Mouse (Mus musculus) kidney, postnatal 14 days (tissue): ENCODE data around the gene Ap1m2.
"Not testable (repeated sequence)": the region's sequence is repeated elsewhere in the genome, so short reads cannot be mapped to it uniquely, and the experiment has no call there.

Experiments used
- DNase-seq: peaks from one replicate; pipeline ENCODE4 v3.0.0; 2022; ENCODE audit warnings: mixed read lengths

Ap1m2 gene

DNA sequence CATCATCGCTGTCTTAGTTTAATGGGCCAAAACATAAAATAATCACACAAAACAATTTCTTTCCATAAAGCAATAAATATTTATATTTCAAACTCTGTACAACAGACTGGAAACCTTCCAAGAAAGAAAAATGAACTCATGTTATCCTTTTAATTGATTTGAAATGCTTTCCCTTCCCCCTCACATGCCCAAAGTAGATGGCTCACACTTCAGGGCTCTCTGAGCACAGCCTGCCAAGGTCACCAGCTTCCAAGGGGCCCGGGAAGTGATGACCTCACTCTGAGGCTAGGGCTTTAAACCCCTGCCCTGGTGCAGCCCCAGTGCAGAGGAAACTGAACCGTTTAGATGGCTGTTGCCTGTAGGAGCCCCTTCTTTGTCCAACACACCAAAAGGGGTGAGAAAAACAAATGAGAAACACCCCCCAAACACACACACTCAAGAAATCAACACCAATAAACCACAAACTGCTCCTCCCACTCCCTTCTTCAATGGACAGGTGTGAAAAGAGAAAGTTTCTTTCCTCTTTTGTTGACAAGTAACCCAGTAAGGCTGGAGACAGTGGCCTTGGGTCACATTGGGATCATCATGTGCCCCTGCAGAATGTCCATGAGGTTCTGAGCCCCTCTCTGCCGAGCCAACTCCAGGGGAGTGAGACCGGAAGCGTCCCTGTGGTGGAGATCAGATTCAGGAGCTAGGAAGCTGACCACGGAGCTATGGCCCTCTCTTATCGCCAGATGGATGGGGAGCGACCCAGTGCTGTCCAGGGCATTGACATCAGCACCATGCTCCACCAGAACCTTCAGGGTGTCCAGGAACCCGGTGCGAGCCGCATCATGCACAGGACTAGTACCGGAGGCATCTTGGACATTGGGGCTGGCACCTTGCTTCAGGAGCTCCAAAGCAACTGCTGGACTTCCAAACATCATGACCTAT, 23.5 kb downstream of the Ap1m2 start:
- DNase-seq = no peak

DNA sequence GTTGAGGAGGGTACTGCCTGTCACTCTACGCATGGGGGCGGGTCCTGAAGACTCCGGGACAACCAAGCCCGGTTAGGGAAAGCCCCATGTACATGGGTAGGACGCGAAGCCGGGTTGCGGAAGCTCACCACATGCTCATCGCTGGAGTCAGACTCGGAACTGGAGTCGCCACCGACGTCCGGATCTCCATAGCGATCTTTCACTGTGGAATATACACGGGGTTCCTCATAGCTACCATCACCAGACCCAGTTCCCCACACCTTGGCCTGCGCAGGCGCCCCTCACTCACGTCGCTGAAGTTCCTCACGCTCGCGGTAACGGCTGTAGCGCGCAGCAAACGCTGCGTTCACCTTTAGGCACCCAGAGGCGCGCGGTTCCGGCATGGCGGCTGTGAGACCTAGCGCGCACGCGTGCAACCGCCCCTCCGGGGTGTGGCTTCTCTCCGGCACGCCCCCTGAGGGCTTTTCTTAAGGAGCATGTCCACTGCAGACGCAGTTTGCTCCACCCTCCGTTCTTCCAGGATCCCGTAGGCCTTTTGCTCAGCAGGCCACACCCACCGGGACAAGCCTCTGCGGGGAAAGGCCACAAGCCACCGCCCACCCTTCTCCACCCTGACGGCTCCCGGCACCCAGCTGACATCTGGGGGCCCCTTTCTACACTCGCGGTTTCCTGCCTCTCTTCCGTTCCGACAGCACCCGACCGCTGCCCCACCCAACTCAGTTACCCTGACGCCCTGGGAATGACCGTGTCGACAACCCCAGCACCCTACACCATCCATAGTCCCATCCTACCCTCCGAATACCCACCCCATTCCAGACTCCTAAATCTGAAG, 24.4 kb downstream of the Ap1m2 start, which contains the start of gene Kri1:
Kri1 (minus strand) TSS at position 399 of the 832 bp plus-strand sequence.
- peak; percentile 99 for DNase-seq

DNA sequence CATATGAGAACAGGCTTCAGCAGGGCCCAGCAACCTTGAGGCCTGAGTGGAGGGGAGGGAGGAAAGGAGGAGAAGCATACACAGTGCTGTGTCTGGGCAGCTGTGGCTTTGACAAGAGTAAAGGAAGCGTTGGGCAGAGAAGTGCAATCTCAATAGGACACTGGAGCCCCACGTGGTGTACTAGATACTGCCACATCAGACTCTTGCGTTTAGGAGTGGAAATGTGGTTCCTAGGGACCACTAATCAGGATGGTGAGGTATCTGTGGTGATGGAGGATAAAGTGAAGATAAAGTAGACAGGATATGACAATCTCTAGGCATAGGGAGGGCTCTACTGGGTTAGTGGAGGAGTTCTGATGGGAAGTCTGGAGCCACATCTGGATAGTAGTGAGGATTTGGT, 25.4 kb downstream of the Ap1m2 start:
- DNase-seq = no peak

DNA sequence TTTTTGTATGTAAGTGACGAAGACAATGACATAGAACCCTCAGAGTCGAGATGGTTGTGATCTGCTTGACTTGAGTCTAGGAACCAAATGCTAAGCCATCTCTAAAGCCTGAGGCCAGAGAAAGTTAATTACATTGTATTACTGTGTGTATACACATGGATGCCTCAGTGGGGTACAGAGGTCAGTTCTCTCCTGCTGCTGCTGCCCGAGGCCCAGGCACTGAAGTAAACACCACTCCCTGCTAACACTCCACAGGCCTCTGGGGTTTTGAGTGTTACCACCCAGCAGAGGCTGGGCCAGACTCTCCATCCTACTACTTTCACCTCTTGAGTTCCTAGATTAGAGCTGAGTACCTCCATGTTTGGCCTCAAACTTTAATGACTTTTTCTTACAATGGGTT, 28.1 kb downstream of the Ap1m2 start:
- DNase-seq = peak; percentile 48

DNA sequence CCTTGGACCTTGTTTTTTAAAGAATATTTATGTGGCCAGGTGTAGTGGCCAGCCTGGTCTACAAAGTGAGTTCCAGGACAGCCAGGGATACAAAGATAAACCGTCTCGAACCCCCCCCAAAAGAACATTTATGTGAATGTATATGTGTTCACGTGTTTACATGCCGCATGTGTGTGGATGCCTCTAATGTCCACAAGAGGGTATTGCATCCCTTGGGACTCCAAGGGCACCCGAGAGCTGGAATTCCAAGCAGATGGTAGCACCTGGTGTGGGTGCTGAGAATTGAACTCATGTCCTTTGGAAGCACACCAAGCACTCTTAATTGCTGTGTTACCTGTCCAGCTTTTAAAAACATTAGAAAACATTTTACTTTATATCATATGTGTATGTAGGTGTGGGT, 28.5 kb downstream of the Ap1m2 start:
- DNase-seq = no peak

DNA sequence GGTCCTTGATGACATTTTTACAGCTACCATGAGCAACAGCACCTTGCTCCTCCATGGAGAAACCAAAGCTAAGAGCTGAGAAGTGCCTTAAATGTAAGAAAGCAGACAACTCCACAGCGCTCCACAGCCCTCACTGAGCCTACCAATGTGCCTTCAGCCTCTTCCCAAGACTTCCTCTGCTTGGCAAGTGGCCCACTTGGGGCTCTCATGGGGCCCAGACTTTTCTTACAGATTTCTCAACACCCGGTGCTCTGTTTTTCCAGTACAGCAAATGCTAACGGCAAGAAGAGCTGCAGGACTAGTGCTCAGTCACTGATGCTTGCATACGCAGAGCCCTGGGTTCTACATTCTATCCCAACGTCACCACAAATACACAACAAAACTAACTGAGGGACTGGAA, 34.4 kb downstream of the Ap1m2 start:
- DNase-seq = no peak

DNA sequence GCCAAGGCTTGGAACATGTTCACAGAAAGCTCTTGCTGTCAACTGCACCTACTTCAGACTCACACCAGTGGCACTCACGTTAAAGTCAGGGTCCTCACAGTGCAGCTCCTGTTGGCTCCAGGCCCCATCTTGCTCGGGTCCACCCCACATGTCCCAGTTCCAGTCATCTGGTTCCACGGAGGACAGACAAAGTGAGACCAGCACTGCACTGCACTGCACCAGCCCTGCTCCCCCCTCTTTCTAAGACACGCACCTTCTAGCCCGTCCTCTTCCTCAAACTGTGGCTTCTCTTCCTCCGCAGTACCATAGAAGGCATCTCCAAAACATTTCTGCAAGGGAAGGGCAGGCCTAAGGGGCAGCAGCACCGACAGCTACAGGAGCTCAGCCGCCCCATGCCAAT, 35.8 kb downstream of the Ap1m2 start:
- no peak for DNase-seq

DNA sequence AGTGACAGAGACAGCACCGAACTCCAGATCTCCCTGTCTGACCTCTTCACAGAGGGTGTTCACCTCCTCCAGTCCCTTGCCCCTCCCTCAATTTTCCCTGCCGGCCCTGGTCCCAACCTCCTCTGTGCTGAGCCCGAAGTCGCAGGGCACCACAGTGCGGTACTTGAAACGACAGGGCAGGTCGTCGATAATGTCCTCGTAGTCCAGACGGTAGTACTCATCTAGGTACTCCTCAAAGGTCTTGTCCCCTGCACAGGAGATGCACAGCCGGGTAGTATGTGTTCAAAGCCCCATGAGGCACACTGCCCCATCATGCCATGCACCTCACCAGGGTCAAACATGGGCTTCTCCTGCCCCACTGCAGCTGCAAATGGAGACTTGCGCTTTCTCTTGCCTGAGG, 36.4 kb downstream of the Ap1m2 start:
- DNase-seq = no peak

DNA sequence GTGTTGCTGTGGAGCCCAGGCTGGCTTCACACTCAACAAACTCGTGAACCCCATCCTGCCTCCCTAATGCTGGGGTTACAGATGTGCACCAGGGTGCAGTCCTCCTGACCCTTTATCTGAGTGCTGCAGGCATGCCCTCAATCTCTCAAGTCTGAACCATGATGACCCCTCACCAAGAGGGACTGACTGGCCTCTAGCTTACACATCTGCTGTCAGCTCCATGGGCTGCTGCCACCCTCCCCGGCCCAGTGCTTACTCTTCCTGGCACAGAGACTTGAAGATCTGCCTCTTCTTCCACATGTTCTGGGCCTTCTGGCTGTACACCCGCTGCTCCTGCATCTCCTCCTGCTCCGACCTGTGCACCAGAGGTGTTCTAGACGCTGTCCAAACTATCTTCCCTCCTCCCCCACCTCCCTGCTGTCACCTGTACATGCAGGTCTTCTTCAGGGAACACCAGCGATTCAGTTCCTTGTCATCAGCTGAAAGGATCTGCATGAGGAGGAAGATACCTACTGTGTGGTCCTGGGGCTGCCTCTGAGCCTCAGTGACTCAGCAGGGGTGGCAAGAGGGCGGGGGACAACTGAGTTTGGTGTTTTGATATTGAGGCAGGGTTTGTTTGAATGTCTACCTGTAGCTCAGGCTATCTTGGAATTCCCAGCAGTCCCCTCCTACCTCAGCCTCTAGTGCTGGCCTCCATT, 37.0 kb downstream of the Ap1m2 start:
- no peak for DNase-seq

DNA sequence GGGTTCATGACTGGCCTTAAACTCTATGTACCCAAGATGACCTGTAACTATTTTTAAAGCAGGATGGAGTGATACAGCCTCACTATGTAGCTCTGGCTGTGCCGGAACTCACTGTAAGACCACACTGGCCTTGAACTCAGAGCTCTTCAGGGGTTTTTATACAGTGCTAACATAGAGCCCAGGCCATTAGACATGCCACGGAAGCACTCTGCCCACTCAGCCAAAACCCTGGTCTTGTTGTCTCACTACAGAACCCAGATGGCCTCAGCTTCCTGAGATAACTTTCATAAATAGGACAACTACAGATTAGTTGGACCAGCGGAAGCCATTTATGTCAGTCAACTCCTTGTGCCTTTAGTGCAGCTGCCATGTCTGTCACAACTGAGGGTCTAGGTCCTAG, 37.8 kb downstream of the Ap1m2 start:
- no peak for DNase-seq

DNA sequence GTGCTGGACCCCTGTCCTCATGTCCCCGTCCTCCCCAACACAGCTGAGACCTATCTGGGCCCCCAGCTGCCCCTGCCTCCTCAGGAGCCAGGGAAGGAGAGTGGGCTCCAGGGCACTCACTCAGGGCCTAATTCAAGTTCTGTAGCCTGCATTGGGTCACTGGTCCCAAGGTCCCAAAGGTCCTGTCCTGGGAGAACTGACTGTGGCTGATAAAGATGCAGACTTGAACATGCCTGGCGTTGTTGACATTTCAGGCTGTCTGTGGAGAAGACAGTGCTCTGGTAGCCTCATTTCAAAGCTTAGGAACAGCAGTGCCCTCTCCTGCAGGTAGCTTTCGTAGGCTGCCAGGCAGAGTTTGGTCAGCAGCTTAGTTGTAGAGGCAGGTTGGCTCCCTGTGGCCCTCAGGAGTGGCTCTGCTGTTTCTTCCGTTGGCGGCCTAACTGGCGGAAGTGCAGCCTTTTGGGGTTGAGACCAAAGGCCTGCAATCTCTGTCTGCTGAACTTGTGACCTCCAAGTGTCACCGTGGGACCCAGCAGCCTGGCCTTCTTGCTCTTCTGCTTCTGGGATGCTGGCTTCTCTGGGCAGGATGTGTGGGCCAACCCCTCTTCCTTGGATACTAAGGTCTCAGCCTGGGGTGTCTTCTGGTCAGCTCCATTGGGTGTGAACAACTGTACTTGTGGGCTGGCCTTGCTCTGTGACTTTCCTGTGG, 38.5 kb downstream of the Ap1m2 start:
- no peak for DNase-seq

DNA sequence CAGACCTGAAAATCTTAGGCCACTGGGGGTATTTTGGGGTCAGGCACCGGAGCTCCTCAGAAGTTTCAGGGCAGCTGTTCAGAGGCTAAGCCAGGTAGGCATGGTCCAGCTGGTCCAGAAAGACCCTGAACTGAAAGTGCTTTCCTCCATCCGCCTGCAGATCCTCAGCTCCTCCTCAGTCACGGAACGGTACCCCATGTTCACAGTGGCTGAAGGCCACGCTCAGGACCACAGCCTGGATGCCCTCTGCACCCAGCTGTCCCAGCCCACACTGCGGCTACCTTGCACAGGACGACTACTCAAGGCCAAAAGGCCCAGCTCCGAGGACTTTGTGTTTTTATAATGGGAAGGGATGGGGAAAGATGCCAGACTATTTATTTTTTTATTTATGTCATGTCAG, 39.0 kb downstream of the Ap1m2 start:
- DNase-seq = no peak

DNA sequence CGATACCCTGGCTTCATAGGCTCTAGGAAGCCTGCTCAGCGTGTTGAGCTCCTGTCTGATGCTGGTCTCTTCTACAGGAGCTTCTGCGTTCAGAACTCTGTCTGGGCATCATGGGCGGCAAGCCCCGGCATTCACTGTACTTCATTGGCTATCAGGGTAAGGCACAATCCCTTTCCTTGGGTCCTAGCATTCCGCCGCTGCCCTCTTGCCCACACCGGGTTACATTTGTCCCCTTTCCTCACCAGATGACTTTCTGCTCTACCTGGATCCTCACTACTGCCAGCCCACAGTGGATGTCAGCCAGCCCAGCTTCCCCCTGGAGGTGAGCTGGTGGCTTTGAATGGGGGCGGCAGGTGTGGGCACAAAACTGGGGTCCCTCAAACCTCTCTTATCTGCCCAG, 39.7 kb downstream of the Ap1m2 start:
- no peak for DNase-seq

DNA sequence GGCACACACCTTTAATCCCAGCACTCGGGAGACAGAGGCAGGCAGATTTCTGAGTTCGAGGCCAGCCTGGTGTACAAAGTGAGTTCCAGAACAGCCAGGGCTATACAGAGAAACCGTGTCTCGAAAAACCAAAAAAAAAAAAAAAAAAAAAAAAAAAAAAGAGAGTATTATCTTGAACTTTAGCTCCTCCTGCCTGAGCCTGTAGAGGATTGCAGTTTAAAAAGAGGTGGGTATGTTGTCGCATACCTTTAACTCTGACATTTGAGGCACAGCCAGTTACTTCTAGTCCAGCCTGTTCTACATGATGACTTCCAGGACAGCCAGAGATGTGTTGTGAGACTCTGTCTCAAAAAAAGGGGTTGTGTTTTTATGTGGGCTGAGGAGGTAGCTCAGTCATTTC, 42.5 kb downstream of the Ap1m2 start:
- DNase-seq = not testable (repeated sequence)

DNA sequence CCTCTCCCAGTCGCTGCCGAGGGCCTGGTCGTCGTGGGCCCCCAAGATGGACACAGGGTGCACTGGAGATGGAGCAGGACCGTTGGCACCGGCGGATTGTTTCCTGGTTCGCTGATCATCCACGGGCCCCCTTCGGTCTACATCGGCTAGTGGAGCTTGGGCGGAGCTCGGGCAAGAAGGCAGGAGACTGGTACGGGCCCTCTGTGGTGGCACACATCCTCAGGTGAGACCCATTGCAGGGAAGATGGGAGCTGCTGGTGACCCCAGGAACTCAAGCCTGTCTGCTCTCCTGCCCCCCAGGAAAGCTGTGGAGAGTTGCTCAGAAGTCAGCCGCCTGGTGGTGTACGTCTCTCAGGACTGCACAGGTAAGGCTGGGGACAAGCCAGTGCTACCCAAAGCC, 43.8 kb downstream of the Ap1m2 start:
- no peak for DNase-seq

DNA sequence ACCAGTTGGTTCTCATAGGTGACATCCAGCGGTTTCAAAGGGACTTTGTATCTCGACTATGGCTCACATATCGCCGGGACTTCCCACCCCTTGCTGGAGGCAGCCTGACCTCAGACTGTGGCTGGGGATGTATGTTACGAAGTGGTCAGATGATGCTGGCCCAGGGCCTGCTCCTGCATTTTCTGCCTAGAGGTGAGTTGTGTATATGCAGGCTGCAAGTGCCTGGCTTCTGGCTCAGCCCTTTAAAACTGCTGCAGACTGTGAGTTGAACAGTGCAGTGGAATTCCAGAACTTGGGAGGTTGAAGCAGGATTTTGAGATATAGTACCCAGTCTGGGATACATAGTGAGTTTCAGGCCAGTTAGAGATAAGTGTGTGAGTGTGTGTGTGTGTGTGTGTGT, 45.2 kb downstream of the Ap1m2 start:
- DNase-seq = no peak

DNA sequence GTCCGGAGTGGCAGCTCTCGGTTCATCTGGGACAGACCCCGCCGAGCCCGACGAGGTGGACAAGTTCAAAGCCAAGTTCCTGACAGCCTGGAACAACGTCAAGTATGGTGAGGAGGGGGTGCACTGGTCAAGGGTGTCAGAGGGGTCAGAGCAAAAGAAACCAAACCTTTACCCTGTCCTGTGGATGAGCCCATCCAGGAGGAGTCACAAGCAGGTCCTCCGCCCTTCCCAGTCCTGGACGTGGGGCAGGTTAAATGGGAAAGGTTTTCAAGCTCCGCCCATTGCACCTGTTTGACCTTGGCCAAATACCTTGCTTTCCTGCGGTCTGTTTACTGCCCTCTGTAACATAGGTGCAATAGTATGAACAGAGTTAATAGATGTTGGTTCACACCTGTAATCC, 46.5 kb downstream of the Ap1m2 start:
- DNase-seq = peak; percentile 71

DNA sequence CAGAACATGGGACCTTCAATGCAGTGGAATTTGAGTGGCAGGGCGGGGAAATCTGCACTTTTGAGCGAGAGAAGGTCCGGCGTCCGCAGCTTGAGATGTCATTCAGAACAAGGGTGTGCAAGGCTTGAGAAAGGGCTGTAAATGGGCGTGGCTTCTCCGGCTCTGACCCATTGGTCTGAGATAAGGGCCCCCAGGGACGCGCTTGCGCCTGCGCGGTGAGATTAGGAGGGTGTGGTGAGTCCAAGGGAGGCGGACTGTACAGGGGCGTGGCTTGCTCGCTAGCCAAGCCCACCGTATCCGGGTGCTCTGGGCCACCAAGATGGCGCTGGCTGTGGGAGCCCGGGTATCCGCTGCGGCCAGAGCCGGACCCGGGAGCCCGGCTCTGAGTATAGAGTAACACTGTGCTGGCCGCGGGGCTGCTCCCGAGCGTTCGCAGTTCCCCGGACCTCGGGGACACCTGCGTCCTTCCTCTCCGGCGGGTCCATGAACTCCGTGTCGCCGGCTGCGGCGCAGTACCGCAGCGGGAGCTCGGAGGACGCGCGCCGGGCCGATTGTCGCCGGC, 47.1 kb downstream of the Ap1m2 start, which contains the start of gene Atg4d:
Atg4d (plus strand) TSS at position 294 of the 562 bp plus-strand sequence.
- peak; percentile 99 for DNase-seq

DNA sequence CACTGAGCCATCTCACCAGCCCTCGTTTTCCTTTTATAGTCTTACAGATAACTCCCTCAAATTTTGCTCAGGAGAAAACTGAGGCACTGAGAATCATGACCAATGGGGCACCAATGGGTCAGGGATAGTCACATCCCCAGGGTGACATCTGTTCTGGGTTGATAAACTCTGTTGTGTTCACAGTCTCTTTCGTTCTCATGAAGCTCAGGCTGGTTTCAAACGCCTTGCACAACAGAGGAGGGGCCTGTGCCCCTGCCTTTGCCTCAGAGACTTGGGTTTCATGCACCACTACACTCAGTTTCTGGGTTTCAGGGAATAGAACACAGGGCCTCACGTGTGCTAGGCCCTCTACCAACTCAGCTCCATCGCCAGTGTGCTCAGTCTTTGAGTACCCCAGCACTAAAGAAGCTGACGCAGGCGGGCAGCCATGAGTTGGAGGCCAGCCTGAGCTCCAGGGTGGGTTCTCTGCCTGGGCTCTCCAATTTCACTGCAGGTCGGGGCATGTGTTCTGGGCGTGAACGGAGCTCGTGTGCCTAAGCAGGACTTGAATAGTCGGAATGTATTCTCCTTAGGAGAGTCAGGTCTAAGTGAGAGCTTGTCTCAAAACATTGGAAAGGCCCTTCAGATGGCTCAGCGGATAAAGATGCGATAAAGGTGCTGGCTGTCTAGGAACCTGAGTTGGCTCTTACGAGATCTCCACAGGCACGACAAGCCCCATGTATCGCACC, 47.7 kb downstream of the Ap1m2 start:
- no peak for DNase-seq

DNA sequence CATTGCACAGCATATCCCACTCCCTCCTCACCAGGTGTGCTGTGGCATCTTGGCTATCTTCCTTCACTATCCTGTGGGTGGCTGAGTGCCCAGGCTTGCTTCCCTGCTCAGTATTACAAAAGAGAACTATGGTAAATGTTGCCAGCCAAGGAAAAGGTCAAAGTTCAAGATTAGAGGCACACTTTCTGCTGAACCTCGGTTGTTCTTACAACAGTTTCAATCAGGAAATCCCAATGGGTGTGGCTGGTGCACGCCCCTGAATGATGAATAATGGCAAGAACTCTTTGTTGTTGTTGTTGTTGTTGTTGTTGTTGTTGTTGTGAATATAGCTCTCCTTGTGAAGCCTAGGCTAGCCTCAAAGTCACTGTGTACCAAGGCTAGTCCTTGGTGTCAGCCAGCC, 50.3 kb downstream of the Ap1m2 start:
- DNase-seq = no peak

DNA sequence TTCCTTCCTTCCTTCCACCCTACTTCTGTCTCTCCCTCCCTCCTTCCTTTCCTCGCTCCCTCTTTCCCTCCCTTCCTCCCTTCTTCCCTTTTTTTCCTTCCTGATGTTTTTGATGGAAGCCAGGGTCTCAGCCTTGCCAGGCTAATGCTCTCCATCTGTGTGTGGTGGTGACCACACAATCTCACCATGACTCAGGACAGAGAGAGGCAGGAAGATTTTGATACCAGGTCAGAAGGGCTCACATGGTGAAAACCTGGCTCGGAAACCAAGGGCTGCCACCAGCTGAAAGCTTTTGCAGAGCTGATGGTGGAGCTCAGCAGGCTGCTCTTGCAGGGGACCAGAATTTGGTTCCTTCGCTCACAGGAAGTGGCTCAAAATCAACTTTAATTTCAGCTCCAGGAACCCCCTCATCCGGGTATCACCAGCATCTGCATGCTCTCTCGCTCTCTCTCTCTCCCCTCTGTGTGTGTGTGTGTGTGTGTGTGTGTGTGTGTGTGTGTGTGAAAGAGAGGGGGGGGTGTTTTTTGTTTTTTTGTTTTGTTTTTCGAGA, 51.6 kb downstream of the Ap1m2 start:
- DNase-seq = no peak
